Mouse (Mus musculus) thymus, postnatal 10 days (tissue): ENCODE data around the gene Fam186b.
A peak's percentile ranks its signal among the peaks of the same experiment; 100 is the strongest.

Experiments
- DNase-seq, 2 experiments: peaks; one replicate each; pipeline ENCODE4 v3.0.0; 2021; ENCODE audit warnings: low spot score in 2 of 2

Gene Fam186b

GRCm38 (mm10) chr15:99320168-99320674 lies 24.5 kb upstream of the Fam186b start:
- no peak for DNase-seq

- no peak for DNase-seq
Observed at GRCm38 (mm10) chr15:99319411-99319871, 23.8 kb upstream of the Fam186b start.

- no peak for DNase-seq
Observed at GRCm38 (mm10) chr15:99318861-99319410, 23.2 kb upstream of the Fam186b start.

GRCm38 (mm10) chr15:99318071-99318470 lies 22.4 kb upstream of the Fam186b start:
- no peak for DNase-seq

GRCm38 (mm10) chr15:99317267-99317651 lies 21.6 kb upstream of the Fam186b start:
- DNase-seq, result no peak

GRCm38 (mm10) chr15:99316314-99317266 lies 20.9 kb upstream of the Fam186b start:
- peak; percentile 46 to 76 for DNase-seq

GRCm38 (mm10) chr15:99314891-99315290 lies 19.2 kb upstream of the Fam186b start:
- DNase-seq, result no peak

- no peak for DNase-seq
Observed at GRCm38 (mm10) chr15:99310617-99311016, 14.9 kb upstream of the Fam186b start.

- DNase-seq, result no peak
Observed at GRCm38 (mm10) chr15:99309549-99309948, 13.9 kb upstream of the Fam186b start.

- no peak for DNase-seq
Observed at GRCm38 (mm10) chr15:99307476-99307875, 11.8 kb upstream of the Fam186b start.

- DNase-seq, result no peak
Observed at GRCm38 (mm10) chr15:99296213-99296612, 525 bp upstream of the Fam186b start.

- peak; percentile 83 to 85 for DNase-seq
Observed at GRCm38 (mm10) chr15:99294813-99295374, 794 bp downstream of the Fam186b start, which contains the start of gene Prpf40b. Prpf40b (plus strand) TSS chr15:99295087.

GRCm38 (mm10) chr15:99294287-99294686 lies 1.4 kb downstream of the Fam186b start:
- DNase-seq, result no peak

- no peak for DNase-seq
Observed at GRCm38 (mm10) chr15:99290586-99290985, 5.1 kb downstream of the Fam186b start.

GRCm38 (mm10) chr15:99285189-99285535 lies 10.5 kb downstream of the Fam186b start:
- DNase-seq, result no peak

- DNase-seq, result no peak
Observed at GRCm38 (mm10) chr15:99284527-99285188, 11.0 kb downstream of the Fam186b start.

GRCm38 (mm10) chr15:99283456-99283855 lies 12.2 kb downstream of the Fam186b start:
- DNase-seq, result no peak

GRCm38 (mm10) chr15:99278271-99278670 lies 17.4 kb downstream of the Fam186b start:
- no peak for DNase-seq

GRCm38 (mm10) chr15:99276095-99276494 lies 19.6 kb downstream of the Fam186b start:
- no peak for DNase-seq

- peak; percentile 68 to 87 for DNase-seq
Observed at GRCm38 (mm10) chr15:99265679-99266078, 30.0 kb downstream of the Fam186b start.

- DNase-seq, result no peak
Observed at GRCm38 (mm10) chr15:99264363-99264762, 31.3 kb downstream of the Fam186b start.

- no peak for DNase-seq
Observed at GRCm38 (mm10) chr15:99262702-99263101, 33.0 kb downstream of the Fam186b start.
